Mouse (Mus musculus) thymus, adult 2 months (tissue): ENCODE results near the gene B9d2.

Source experiments
- CTCF ChIP-seq: fragments of 200-500 bp; IDR thresholded peaks from 2 replicates; pipeline ENCODE4 v1.5.1; 2012; ENCODE audit warnings: mild to moderate bottlenecking, control low read depth, low read length, moderate library complexity, borderline replicate concordance; ENCODE audit not compliant: control insufficient read depth, poor library complexity, insufficient read depth; ENCODE audit errors: extremely low read depth
- POLR2A ChIP-seq: fragments of 200-500 bp; IDR thresholded peaks from 2 replicates; pipeline ENCODE4 v1.6.1; 2012; ENCODE audit warnings: mild to moderate bottlenecking, low read length, control low read depth, moderate library complexity; ENCODE audit not compliant: control insufficient read depth, poor library complexity, insufficient read depth; ENCODE audit errors: extremely low read depth

DNA sequence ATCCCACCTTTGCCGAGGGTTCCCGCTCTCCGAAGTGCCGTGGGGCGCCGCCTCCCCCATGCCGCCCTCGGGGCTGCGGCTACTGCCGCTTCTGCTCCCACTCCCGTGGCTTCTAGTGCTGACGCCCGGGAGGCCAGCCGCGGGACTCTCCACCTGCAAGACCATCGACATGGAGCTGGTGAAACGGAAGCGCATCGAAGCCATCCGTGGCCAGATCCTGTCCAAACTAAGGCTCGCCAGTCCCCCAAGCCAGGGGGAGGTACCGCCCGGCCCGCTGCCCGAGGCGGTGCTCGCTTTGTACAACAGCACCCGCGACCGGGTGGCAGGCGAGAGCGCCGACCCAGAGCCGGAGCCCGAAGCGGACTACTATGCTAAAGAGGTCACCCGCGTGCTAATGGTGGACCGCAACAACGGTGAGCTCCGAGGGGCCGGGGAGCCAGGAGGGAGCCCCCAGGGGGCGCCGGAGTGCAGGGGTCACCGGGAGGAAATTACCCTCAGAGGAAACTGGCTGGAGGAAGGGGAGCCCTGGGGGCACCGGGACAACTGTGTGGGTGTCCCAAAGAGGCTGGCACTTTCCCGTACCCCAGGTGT, 7.3 kb downstream of the B9d2 start:
- TF ChIP-seq CTCF (peak; percentile 78), POLR2A (no peak)
